Mouse (Mus musculus) 3134 (cell line): ENCODE data around the gene Greb1.

ENCODE experiments used
- DNase-seq: peaks from one replicate; pipeline ENCODE4 v3.0.0-alpha.2; 2011; ENCODE audit warnings: low spot score; ENCODE audit not compliant: insufficient read length; ENCODE audit errors: extremely low read depth

The Greb1 gene

GRCm38 (mm10) chr12:16640075-16640474 is 160.6 kb downstream of the Greb1 start:
- DNase-seq: no peak

DNA sequence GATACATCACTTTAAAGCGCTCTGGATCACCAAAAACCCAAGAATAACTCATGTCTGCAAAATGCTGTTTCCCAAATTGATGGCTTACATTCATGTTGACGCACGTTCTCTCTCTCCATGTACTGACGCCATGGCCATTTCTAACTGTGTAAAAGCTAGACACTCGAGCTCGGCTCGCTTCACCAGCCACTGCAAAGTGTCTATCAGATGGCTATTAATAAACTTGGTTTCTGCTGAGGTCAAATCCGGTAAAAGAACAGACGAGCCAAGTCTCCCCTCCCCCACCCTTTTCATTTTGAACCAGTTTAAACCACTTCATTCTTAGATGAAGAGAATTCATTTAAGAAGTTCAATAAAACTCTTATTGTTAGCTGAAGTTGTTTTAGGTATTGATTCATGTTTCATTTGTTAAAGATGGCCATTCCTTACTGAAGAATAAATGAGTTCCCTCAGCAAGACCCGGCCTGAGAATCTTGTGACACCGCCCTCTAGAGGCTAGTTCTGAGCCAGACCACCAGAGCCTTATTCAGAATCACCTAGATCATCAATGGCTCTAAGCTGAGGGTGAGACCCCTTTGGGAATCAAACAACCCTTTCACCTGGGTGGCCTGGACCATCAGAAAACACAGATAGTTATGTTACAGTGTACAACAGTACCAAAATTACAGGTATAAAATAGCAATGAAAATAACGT is 161.5 kb downstream of the Greb1 start:
- no peak for DNase-seq

DNA sequence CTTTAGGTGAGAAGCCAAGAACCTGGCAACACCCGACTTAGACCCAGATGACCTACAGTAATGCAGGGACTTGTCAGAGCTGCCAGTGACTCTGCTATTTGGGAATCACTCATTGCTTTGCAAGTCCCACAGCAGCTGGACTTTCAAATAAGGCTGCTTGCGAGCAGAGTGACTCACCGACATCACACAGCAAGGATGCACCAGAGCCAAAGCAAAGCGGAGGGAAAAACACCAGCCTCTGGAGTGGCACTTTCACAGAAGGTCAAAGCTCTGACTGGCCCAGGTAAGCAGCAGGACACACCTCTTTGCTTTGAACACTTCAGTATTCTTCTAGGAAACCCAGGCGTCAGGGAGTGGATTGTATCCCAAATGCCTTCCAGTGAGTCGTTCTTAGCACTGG is 164.9 kb downstream of the Greb1 start:
- DNase-seq: peak; percentile 20

DNA sequence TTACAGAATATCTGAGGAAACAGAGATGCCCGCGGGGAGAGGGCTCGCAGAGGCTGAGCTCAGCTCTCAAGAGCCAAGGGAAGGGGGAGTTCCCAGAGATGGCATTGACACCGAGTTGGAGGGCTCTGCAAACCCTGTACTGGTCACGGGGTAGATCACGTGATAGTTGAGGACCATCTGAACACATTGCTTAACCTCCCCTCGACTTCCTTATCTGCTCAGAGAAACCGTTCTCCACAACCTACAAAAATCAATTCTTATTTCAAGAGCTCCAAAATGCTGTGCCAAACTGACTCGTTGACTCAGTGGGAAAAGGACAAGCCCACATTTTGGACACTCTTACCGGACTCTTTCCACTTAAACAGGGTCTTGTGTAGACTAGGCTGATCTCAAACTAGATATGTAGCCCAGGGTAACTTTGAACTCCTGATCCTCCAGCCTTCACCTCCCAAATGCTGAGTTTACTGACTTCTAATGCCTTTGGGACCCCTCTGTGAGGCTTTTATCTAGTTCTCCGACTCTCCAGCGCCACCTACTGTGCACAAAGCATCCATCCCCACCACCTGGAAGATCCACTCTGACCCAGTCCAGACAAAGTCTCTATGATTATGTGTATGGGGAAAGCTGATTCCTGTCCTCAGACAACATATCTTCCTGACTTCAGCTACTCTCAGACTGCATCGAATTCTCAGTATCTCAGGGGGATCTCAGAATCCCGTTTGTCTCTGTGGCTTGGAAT is 166.4 kb downstream of the Greb1 start:
- no peak for DNase-seq

DNA sequence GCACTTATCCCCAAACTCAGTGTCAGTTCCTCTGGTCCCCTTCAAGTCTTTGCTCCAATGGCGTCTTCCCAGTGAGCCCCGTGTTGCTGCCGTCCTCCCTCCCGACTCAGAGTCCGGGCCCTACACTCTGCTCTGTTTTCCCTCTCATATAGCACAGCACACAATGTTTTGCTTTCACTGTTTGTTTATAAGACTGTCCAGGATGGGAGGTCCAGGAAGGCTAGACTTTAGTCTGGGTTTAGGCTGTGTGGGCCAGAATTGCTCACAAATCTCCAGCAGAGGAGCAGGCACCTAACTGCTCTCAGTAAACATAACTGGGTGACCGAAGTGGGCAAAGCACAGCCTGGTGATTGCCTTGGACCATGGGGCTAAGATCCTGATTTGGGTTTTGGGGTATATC is 167.5 kb downstream of the Greb1 start:
- no peak for DNase-seq

- DNase-seq: no peak
Observed at GRCm38 (mm10) chr12:16631423-16631822, 169.3 kb downstream of the Greb1 start.

GRCm38 (mm10) chr12:16630866-16631185 is 169.9 kb downstream of the Greb1 start:
- DNase-seq: no peak

DNA sequence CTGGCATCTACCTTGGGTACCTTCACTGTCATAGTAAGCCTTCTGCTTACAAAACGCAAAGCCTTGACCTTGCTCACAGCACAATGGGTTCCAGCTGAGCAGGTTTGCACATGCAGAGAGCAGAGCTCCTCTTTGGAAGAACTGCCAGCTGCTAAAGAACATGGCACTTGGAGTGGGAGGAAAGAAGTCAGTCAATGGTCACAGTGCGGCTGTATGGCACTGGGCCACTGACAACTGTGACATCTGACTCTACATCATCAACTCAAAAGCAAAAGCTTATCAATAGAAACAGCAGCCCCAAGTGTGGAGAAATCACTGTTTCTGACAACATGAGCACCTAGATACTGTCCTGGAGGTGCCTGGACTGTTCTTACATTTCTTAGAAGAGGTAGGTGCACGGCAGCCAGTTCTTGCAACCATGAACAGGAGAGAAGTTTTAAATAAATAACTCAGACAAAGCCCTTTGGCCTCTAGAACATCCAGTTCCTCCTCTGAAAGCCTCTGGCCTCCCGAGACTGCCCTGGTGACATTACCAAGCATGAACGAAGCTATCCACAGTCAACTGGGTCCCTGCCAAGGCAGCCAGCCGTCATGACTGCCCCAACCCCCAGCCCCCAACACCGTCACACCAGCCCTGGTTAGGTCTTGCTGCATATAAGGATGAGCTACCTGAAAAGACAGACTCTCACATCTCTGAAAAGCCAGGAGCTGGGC is 170.4 kb downstream of the Greb1 start:
- DNase-seq: peak; percentile 18
